Mouse (Mus musculus): Measurements from ENCODE around the gene Creg2. TPM values are rescaled to one million over a fixed set of nuclear protein-coding genes. Genes with fewer than 3 reads are reported as not detected.

The Creg2 gene
- total RNA-seq, 4 experiments from 2014 or later: 0.05 to 0.09 (median 0.05) TPM

DNA sequence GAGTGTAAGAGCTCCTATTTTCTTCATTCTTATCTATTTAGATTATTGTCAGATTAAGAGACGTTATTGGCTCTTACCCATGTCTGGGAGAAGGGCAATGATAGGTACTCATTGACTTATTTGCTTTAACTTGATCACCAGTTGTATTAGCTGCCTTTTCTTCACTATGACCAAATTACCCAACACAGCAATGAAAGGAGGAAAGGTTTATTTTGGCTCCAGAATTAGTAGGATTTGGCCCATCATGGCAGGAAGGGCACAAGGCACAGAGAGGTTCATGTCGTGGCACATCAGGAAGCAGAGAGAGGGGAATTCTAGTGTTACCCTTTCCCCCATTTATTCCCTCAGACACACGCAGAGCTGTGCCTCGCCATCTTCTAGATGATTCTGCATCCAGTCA, 1.8 kb upstream of the Creg2 start:
- no peak for DNase-seq (ENCODE audit: low spot score in 2 of 2)

- DNase-seq (ENCODE audit: low spot score in 2 of 2): peak; percentile 15 to 29
These were observed 636 bp downstream of the Creg2 start for GRCm38 (mm10) chr1:39650435-39651240.

GRCm38 (mm10) chr1:39649691-39650434, 1.4 kb downstream of the Creg2 start:
- DNase-seq (ENCODE audit: low spot score in 2 of 2): no peak

GRCm38 (mm10) chr1:39648584-39648983, 2.7 kb downstream of the Creg2 start:
- DNase-seq (ENCODE audit: low spot score in 2 of 2): no peak

- DNase-seq (ENCODE audit: low spot score in 2 of 2): no peak
These were observed 5.1 kb downstream of the Creg2 start for GRCm38 (mm10) chr1:39645905-39646759.

DNA sequence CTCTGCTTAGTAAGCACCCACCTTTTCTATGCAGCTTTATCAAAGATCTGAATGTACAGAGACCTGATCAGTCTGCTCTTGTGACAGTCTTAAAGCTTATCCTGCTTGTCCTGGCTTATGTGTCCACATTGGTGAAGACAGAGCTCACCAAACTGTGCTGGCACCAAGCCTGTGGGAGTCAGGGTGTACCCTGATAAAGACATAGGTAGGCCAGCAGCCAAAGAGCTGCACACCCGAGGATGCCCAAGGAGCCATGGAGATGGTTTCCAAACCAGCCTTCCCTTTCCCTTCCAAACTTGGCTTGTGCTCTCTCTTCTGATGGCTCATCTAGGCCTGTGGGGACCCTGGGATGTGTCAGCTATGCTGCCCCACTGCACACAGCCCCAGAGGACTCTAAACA, 6.9 kb downstream of the Creg2 start:
- DNase-seq (ENCODE audit: low spot score in 2 of 2): no peak

GRCm38 (mm10) chr1:39641667-39642066, 9.6 kb downstream of the Creg2 start:
- no peak for DNase-seq (ENCODE audit: low spot score in 2 of 2)

DNA sequence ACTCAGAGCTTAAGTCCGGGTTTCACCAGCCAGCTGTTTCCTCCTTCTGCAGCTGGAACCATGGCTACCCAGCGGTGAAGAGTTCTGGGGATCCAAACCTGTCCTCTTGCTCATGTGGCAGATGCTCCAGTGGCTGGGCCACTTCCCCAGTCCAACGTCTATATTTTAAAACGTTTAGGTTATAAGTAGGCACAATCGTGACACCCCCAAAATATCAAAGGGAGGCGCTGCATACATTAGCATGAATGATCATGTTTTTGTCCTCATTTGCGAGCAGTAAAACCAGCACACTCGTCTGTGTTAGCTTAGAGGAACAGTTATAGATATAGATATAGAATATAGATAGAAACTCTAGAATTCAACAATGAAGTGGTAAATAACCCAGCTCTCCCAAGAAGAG, 14.1 kb downstream of the Creg2 start:
- DNase-seq (ENCODE audit: low spot score in 2 of 2): no peak

GRCm38 (mm10) chr1:39636660-39637059, 14.6 kb downstream of the Creg2 start:
- no peak for DNase-seq (ENCODE audit: low spot score in 2 of 2)

DNA sequence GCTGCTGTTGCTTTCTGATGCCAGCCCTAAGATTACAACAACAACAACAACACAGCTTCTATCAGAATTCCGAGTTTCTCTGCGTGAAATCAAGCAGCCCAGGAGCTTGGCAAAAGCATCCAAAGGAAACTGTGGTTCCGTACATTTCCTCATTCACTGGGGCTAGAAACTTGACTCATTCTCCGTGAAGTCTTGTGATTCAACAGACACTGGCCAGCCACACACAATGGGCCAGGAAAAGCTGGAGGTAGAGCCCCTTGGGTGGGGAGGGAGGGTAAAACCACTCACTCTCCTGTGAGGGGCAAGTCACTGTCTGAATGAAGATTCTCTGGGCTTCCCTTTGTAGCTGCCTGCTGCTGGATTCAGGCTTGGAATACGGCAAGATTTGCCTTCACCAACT, 15.1 kb downstream of the Creg2 start:
- DNase-seq (ENCODE audit: low spot score in 2 of 2): no peak

GRCm38 (mm10) chr1:39628606-39629005, 22.7 kb downstream of the Creg2 start:
- no peak for DNase-seq (ENCODE audit: low spot score in 2 of 2)

GRCm38 (mm10) chr1:39625491-39625890, 25.8 kb downstream of the Creg2 start:
- DNase-seq (ENCODE audit: low spot score in 2 of 2): no peak

DNA sequence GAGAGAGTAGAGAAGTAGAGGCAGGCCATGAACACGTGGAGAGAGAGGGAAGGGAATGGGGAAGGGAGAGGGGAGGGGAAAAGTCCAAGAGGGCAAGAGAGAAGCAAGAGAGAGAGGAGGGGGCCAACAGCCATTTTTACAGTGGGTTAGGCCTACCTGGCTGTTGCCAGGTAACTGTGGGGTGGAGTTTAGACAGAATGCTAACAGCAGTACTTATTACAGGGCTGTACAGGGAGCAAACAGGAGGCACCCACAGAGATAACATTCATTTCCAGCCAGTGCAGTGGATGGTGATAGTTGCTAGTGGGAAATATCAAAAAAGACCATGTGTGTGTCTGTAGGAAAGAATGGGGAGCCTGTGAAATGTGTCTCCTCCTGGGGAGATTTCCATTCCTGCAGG, 27.5 kb downstream of the Creg2 start:
- no peak for DNase-seq (ENCODE audit: low spot score in 2 of 2)

DNA sequence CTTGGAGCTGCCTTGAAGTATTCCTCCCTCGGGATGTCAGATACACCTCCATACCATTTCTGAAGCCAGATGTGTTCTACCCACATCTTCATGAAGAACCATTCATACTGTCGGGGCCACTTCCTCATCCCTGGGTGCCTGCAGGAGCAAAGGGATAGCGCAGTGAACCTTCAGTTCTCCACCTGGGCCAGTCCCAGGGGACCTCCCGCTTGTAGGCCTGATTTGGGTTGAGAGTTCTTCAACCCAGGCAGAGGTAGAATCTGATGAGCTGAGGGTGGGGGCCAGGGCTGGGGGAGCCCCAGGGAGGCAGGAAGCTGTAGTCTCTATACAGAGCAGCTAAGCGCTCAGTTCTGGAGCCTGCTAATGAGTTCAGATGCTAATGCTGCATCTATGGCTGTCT, 28.2 kb downstream of the Creg2 start:
- no peak for DNase-seq (ENCODE audit: low spot score in 2 of 2)

DNA sequence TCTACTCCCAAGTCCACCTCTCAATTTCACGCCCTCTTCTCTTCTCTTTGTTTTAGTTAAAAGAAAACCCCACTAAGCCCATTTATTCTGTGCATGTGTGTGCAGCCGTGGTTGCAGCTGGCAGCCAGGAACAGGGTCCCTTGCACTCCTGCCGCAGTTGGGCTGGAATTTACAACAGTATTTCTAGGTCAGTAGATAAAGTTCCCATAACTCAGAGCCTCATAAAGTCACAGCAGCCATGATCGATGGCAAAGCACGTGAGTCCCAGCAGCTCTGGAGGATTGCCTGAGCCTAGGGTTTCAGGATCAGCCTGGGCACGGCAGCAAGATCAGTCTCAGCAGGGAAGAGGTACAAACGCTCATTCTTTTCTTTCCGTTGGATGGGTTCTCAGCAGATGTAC, 32.8 kb downstream of the Creg2 start:
- no peak for DNase-seq (ENCODE audit: low spot score in 2 of 2)

DNA sequence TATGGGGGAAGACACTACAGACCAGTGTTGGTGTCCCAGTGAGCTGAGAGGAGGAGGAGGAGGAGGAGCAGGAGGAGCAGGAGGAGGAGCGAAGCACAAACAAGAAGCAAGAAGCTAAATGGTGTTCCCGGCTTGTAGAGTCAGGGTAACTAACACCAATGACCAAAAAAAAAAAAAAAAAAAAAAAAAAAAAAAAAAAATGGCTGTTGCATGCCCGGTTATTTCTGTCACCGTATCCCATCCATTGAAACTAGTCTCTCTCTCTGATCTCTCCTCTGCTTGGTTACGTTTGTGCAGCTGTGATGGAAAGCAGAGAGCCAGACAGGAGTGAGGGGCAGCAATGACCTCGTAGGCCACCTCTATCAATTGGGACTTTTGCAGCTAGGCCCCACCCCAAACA, 35.7 kb downstream of the Creg2 start:
- DNase-seq (ENCODE audit: low spot score in 2 of 2): no peak

GRCm38 (mm10) chr1:39614462-39615279, 36.6 kb downstream of the Creg2 start:
- no peak for DNase-seq (ENCODE audit: low spot score in 2 of 2)

DNA sequence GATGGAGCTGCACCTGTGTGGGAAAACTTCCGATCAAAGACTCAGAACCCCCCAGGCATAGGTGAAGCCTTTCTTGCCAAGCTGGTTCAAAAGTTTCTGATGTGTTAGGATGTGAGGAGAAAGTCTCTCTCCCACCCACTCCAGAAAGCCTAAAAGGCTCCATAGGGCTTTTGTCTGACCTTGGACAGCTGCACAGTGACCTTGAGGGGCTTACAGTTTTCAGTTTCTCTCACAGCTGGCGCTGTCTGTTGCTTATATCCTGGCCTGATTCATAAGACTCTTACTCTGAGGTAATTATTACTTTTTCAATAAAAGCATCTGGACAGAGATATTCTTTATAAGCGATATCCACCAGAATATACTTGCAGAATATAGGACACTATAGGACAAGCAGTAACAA, 38.2 kb downstream of the Creg2 start:
- DNase-seq (ENCODE audit: low spot score in 2 of 2): no peak

DNA sequence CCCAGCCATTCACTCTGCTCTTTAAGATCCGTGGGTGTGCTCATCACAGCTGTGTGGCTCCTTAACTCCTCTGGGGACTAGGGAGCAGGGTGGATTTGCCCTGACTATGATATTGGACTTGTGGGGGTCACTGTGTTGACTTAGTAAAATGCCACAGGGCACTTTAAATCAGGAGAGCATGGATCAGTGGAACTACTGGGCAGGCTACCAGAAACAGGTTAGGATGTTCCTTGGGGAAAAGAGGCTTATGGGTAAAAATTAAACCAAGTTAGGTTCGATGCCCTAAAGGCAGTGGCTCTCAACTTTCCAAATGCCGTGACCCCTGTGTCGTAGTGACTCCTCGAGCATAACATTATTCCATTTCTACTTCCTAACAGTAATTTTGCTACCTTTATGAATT, 38.8 kb downstream of the Creg2 start:
- DNase-seq (ENCODE audit: low spot score in 2 of 2): no peak

DNA sequence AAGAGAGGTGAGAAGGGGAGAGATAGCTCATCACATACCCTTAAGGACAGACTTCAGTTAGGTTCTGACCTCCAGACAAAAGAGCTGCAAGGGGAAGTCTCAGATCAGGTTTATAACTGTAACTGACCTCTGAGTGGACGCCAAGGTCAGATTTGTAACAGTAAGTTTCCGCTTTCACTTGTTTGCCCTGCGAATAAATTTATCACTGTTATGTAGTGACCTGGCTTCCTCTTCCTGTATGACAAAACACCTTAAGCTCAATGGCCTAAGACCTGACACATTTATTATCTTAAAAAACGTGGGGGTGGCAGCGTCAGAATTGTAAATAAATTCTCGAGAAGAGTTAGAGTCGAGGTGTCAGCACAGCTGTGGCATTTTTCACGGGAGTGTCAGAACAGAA, 42.7 kb downstream of the Creg2 start:
- no peak for DNase-seq (ENCODE audit: low spot score in 2 of 2)

DNA sequence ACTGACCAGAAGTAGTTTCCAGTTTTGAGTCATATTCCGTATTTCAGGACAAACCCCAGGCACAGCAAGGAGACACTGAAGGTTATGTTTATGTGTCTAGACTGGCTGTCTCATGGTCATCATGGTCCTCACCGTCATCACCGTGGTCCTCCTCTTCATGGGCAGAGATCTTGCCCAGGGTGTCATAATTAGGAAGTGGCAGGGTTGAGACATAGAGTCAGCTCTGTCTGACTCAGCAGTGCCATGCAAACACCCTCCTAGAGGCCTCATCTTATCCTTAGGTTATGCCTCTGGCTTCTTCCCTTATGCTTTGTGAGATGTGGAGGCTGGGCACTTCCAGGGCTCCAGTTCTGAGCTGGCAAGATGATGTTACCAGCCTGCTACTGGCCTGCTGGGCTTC, 48.8 kb downstream of the Creg2 start:
- DNase-seq (ENCODE audit: low spot score in 2 of 2): no peak

Data from gastrocnemius, adult 8-10 months (tissue).